Mouse (Mus musculus): ENCODE measurements around the gene Psmg1. TPM values are rescaled to one million over a fixed set of nuclear protein-coding genes. Genes with fewer than 3 reads are reported as not detected.

Psmg1 gene
- polyA plus RNA-seq, 1 experiment from 2014 or later, result 50.1 TPM

DNA sequence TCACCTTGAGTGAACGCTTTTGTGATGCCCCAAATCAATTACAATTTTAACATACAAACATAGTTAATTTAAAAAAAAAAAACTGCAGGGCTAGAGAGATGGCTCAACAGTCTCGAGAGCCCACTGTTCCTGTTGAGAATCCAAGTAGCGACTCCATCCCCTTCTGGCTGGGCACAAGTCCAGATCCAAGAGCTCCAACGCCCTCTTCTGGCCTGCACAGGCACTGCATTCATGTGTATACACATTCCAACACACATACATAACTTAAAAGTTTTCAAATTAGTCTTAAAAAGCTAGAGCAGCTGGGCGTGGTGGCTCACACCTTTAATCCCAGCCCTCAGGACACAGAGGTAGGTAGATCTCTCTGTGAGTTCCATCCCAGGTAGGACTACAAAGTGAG, 34.1 kb downstream of the Psmg1 start:
- no peak for DNase-seq (ENCODE audit: low spot score)
- Histone ChIP-seq H3K36me3 (ENCODE audit: control insufficient read depth, insufficient read depth, low read length) (no peaks in the 10 kb centered on the region), H3K27me3 (ENCODE audit: control insufficient read depth, insufficient read depth, low read length) (no peaks in the 10 kb centered on the region), H3K27ac (replicated peaks) (no peak overlapping the region), H3K4me3 (ENCODE audit: low read depth, low read length) (no peak overlapping the region), H3K9ac (ENCODE audit: low read length) (no peak overlapping the region), H3K4me2 (replicated peaks; ENCODE audit: low read depth) (no peak overlapping the region), H3K9me3 (ENCODE audit: control insufficient read depth, low read length) (no peaks in the 10 kb centered on the region), H3K4me1 (replicated peaks; ENCODE audit: control insufficient read depth, insufficient read depth) (no peaks in the 10 kb centered on the region)
- no peak for ATAC-seq (ENCODE audit: low FRiP score, low TSS enrichment)
- 57% methylated on average over 5 of the region's 5 CpGs for WGBS
- TF ChIP-seq EP300 (optimal IDR thresholded peaks at IDR 0.05) (no peak), CTCF (IDR thresholded peaks at IDR 0.05; ENCODE audit: low read depth) (peak; percentile 66)

- TF ChIP-seq EP300 (optimal IDR thresholded peaks at IDR 0.05), result no peak
- TF ChIP-seq CTCF (IDR thresholded peaks at IDR 0.05; ENCODE audit: low read depth), result no peak
- Histone ChIP-seq H3K27me3 (ENCODE audit: control insufficient read depth, insufficient read depth, low read length) (no peaks in the 10 kb centered on the region), H3K4me3 (ENCODE audit: low read depth, low read length) (no peak overlapping the region), H3K9ac (ENCODE audit: low read length) (no peak overlapping the region), H3K4me1 (replicated peaks; ENCODE audit: control insufficient read depth, insufficient read depth) (no peaks in the 10 kb centered on the region), H3K4me2 (replicated peaks; ENCODE audit: low read depth) (no peak overlapping the region), H3K27ac (replicated peaks) (no peak overlapping the region), H3K36me3 (ENCODE audit: control insufficient read depth, insufficient read depth, low read length) (no peaks in the 10 kb centered on the region), H3K9me3 (ENCODE audit: control insufficient read depth, low read length) (no peaks in the 10 kb centered on the region)
- DNase-seq (ENCODE audit: low spot score) (no peak), ATAC-seq (ENCODE audit: low FRiP score, low TSS enrichment) (no peak)
- WGBS, result 74% methylated on average over 5 of the region's 5 CpGs
Measured at GRCm38 (mm10) chr16:95955716-95956346, 34.9 kb downstream of the Psmg1 start.

- no peak overlapping the region for H3K27ac ChIP-seq (replicated peaks)
- no peak overlapping the region for H3K9ac ChIP-seq (ENCODE audit: low read length)
- no peaks in the 10 kb centered on the region for H3K27me3 ChIP-seq (ENCODE audit: control insufficient read depth, insufficient read depth, low read length)
- DNase-seq (ENCODE audit: low spot score) (no peak), ATAC-seq (ENCODE audit: low FRiP score, low TSS enrichment) (no peak)
- no peaks in the 10 kb centered on the region for H3K36me3 ChIP-seq (ENCODE audit: control insufficient read depth, insufficient read depth, low read length)
- no peak overlapping the region for H3K4me2 ChIP-seq (replicated peaks; ENCODE audit: low read depth)
- WGBS, result 83% methylated on average over 3 of the region's 3 CpGs
- TF ChIP-seq EP300 (optimal IDR thresholded peaks at IDR 0.05) (no peak), CTCF (IDR thresholded peaks at IDR 0.05; ENCODE audit: low read depth) (no peak)
- no peak overlapping the region for H3K4me3 ChIP-seq (ENCODE audit: low read depth, low read length)
- H3K9me3 ChIP-seq (ENCODE audit: control insufficient read depth, low read length), result no peaks in the 10 kb centered on the region
- no peaks in the 10 kb centered on the region for H3K4me1 ChIP-seq (replicated peaks; ENCODE audit: control insufficient read depth, insufficient read depth)
Measured at GRCm38 (mm10) chr16:95954341-95954740, 36.4 kb downstream of the Psmg1 start.

- Histone ChIP-seq H3K4me1 (replicated peaks; ENCODE audit: control insufficient read depth, insufficient read depth) (no peaks in the 10 kb centered on the region), H3K27ac (replicated peaks) (no peak overlapping the region), H3K9ac (ENCODE audit: low read length) (no peak overlapping the region), H3K36me3 (ENCODE audit: control insufficient read depth, insufficient read depth, low read length) (no peaks in the 10 kb centered on the region), H3K9me3 (ENCODE audit: control insufficient read depth, low read length) (no peaks in the 10 kb centered on the region), H3K4me3 (ENCODE audit: low read depth, low read length) (no peak overlapping the region), H3K4me2 (replicated peaks; ENCODE audit: low read depth) (no peak overlapping the region), H3K27me3 (ENCODE audit: control insufficient read depth, insufficient read depth, low read length) (no peaks in the 10 kb centered on the region)
- no peak for DNase-seq (ENCODE audit: low spot score)
- no peak for ATAC-seq (ENCODE audit: low FRiP score, low TSS enrichment)
- TF ChIP-seq EP300 (optimal IDR thresholded peaks at IDR 0.05), result no peak
- TF ChIP-seq CTCF (IDR thresholded peaks at IDR 0.05; ENCODE audit: low read depth), result no peak
- 90% methylated on average over 4 of the region's 4 CpGs for WGBS
Measured at GRCm38 (mm10) chr16:95953159-95953650, 37.6 kb downstream of the Psmg1 start.

DNA sequence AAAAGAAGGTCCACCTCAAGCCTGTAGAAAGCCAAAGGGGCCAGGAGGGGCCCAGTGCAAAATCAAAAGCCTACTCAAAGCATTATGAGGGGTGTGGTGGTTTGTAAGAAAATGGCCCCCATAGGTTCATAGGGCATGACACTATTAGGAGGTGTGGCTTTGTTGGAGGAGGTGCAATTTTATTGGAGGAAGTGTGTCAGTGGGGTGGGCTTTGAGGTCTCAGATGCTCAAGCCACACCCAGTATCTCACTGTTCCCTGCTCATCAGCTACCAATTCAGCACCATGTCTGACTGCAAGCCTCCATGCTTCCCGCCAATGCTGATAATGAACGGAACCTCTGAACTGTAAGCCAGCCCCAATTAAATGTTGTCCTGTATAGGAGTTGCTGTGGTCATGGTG, 39.3 kb downstream of the Psmg1 start:
- Histone ChIP-seq H3K4me1 (replicated peaks; ENCODE audit: control insufficient read depth, insufficient read depth) (no peaks in the 10 kb centered on the region), H3K9me3 (ENCODE audit: control insufficient read depth, low read length) (no peaks in the 10 kb centered on the region), H3K9ac (ENCODE audit: low read length) (no peak overlapping the region), H3K27ac (replicated peaks) (no peak overlapping the region), H3K36me3 (ENCODE audit: control insufficient read depth, insufficient read depth, low read length) (no peaks in the 10 kb centered on the region), H3K27me3 (ENCODE audit: control insufficient read depth, insufficient read depth, low read length) (no peaks in the 10 kb centered on the region), H3K4me3 (ENCODE audit: low read depth, low read length) (no peak overlapping the region), H3K4me2 (replicated peaks; ENCODE audit: low read depth) (no peak overlapping the region)
- TF ChIP-seq EP300 (optimal IDR thresholded peaks at IDR 0.05) (no peak), CTCF (IDR thresholded peaks at IDR 0.05; ENCODE audit: low read depth) (no peak)
- ATAC-seq (ENCODE audit: low FRiP score, low TSS enrichment) (no peak), DNase-seq (ENCODE audit: low spot score) (no peak)
- 98% methylated on average over 2 of the region's 2 CpGs for WGBS

Data from stomach, postnatal 0 days (tissue).